Mouse (Mus musculus): Measurements from ENCODE around the gene Smyd3. TPM values are rescaled to one million over a fixed set of nuclear protein-coding genes. Genes with fewer than 3 reads are reported as not detected.

The Smyd3 gene
- total RNA-seq, 2 experiments from 2014 or later = 7.8 TPM

DNA sequence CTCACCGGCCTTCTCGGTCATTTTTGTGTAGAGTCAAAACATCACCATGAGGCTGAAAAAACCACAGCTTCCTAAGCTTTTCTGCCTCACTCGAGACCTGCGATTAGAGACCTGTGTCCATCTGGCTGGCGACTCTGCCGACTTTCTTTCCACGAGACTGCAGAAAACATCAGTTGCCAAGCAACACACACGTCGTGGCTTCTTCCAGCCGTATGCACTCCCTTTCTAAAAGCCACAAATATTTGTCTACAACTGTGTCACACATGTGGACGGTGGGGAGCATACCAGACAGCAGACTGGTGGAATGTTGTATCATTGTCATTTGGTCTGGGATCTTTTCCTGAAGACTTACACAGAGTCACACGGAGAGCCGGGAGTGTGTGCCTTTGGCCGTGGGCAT lies 606.9 kb downstream of the Smyd3 start:
- DNase-seq (ENCODE audit: low spot score in 2 of 2) = no peak

Other genes starting within 250 kb of the Smyd3 start
- gene Tfb2m, start 28.2 kb upstream of the Smyd3 start, total RNA-seq (2021) = 10 to 100 TPM; 16.1 to 19.5 TPM
- 10 to 100 TPM; 33.5 to 36.4 TPM for gene Cnst, start 28.3 kb upstream of the Smyd3 start, total RNA-seq (2021)
- gene Sccpdh, start 150.2 kb upstream of the Smyd3 start, total RNA-seq (2021) = 10 to 100 TPM; 72.9 to 79.8 TPM
- gene Kif28, start 227.2 kb upstream of the Smyd3 start, total RNA-seq (2021) = under 1 TPM; 0.29 to 0.57 TPM